Mouse (Mus musculus): ENCODE data around the gene Ahsg.

DNA sequence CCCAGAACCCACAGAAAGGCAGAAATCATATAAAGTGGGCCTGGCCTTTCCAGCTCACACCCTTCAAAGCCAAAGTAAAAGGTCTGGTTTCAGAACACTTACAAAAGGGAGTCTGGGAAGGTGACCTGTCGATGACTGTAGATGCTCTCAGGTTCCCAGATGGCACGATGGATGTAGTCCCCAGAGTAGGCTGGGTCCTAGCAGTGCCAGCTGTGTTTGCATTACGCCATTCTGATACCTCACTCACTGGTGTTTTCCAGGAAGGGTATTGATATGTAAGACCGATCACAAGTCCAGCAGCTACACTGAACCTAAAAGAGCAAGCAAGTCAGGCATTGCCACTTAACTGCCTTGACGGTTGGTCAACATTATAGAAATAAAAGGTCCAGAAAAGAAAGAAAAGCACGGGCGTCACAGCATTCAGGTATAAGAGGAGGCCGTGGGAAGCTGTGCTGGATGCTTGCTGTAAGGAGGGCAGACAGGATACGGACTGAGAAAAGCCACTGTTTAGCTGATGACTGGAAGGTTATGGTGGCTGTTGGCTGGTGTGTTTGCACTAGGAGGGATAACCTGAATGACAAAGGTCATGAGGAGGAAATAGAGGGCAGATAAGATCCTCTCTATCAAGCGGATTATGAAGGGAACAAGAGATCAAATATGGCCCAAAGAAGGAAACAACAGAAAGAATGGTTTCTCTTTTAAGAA, 8.9 kb downstream of the Ahsg start:
- no peak for TF ChIP-seq CTCF (conservative IDR thresholded peaks at IDR 0.05; ENCODE audit: insufficient read depth, insufficient read length, low read depth, low read length)
- no peak for TF ChIP-seq POLR2A (IDR thresholded peaks at IDR 0.05; ENCODE audit: low read depth, low read length)

Data from kidney, adult 2 months (tissue).